Mouse (Mus musculus): ENCODE measurements around the gene Tmem266.

Gene Tmem266

DNA sequence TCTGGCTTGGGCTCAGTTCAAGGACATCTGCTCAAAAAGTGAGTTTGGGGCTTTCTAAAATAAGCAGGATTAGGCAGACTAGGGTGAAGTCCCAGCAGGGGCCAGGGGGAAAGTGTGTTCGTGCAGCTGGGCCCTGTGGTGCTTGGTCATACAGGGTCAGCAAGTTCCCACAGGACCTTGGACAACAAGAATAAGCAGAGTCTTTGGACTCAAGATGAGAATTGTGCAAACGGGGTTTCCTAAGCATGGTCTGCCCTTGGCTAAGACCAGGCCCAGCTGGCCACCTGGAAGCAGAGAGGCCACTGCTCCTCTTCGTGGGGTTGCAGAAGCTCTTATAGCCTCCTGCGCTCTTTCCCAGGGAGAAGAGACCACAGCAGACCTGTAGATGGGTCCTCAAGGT is 77.5 kb downstream of the Tmem266 start:
- DNase-seq (ENCODE audit: low read depth) = no peak

DNA sequence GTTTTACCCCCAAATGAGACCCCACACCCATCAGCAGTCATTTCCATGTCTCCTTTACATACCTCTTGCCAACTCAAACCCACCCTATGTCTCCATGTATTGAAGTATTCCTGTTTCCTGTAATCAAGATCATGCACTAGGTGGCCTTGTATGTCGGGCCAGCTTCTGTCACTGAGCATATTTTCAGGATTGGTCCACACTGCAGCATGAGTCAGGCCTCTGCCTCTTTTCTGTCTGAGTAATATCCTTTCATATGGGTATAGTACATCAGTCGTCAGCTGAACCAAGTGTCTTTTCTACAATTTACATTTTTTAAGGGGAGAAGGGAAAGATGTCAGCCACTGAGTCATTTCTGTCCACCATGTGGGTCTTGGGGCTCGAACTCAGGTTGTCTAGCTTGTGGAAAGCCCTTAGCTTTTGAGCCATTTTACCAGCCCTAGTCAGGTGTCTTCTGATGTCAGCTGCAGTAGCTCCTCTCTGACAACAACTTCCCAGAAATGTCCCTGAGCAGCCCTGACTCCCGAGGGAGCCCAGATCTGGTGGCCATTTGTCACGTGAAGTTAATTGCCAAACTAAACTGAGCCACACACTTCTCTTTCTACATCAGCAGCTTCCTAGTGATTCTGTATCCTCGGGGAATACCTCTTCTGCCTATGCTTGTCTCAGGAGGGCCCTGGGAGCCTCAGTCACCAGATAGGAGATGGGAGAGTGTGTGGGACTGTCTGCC is 78.4 kb downstream of the Tmem266 start:
- no peak for DNase-seq (ENCODE audit: low read depth)

DNA sequence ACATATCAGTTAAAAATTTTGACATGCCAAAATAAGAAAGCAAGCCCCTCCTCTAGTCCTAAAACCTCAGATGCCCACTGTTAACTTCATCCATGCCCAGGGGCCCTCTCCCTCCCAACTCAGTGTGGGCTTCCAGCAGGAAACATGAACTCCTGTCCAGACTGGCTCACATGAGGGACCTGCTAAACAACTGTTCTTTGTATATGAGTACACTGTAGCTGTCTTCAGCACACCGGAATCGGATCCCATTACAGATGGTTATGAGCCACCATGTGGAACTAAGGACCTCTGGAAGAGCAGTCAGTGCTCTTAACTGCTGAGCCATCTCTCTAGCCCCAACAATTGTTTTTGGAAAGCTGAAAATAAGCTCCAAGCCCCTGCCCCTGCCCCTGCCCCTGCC is 80.1 kb downstream of the Tmem266 start:
- no peak for DNase-seq (ENCODE audit: low read depth)

DNA sequence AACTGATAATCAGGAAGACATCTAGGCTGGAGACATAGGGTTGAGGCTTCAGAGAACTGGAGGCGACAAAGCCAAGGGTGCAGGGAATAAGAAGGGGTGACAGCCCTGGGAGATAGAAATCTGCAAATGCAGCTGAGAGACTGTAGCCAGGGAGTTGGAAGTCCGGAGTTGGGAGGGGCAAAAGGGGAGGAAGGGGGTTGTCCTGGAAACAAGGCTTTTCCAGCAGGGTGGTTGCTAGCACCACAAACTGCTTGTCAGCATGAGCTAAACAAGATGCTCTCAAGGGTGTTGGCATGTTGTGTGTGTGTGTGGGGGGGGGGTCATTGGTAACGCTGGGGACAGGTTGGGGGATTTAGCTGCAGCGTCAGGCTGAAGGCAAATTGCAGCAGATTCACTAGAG is 82.1 kb downstream of the Tmem266 start:
- DNase-seq (ENCODE audit: low read depth) = no peak

DNA sequence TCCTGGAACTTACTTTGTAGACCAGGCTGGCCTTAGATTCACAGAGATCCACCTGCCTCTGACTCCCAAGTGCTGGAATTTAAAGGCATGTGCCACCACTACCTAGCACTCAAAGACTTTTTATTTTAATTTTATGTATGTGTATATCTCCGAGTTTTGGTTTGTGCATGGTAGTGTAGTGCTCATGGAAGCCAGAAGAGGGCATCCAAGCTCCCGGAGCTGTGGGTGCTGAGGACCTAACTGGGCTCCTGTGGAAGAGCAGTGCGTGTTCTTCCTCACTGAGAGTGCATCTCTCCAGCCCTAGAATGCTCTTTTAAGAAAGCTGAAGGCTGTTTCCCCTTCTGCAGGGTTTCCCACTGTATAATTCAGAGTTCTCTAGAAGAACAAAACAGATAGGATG is 83.1 kb downstream of the Tmem266 start:
- DNase-seq (ENCODE audit: low read depth) = no peak

DNA sequence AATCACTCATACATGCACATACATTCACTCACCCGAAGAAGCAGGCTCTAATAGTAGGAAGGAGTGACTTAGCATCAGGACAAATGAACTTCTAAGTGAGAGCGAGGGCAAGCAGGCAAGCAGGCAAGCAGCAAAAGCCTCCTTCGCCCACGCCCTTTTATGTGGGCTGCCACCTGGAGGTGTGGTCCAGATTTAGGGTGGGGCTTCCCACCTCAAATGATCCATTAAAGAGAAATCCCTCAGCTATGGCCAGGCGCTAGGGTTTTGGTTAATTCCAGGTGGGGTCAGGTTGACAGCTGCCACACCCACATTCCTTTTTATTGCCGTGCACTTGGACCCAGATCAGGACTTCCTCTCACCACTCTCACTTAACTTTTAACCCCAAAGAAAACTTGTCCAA is 83.7 kb downstream of the Tmem266 start:
- DNase-seq (ENCODE audit: low read depth) = no peak

DNA sequence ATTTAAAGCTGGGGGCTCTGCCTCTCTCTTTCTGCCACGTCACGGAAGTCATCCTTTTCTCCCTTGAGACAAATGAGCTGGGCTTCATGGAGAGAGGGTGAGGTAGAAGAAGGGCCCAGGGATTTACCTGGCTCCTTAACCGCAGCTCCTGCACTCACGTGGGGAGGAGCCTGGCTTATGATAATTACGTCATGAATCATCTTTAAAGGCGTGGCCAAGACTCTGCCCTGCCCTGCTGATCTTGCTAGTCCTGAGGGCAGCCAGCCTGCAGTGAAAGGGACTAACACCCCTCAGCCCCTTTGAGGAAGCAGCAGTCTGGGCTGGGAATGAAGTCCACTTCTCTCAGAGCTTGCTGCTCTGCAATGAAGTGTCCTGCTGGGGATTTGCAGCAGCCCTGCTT is 84.4 kb downstream of the Tmem266 start:
- no peak for DNase-seq (ENCODE audit: low read depth)

DNA sequence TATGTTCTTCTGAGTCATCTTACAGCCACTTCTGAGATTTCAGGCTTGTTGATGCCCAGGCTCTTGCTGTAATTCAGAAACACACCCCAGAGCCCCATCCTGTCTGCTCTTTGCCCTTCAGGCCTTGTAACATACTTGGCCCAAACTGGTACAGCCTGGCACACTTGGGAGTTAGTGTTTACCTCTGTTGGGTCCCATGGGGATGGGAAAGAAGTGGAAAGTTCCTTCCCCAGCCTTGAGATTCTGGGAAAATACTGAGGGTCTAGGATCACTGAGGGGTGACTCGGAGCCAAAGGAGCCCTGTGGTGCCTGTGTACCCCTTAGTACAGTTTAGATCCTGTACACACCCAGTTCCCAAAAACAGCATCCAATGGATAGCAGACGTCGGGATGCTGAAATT is 95.1 kb downstream of the Tmem266 start:
- DNase-seq (ENCODE audit: low read depth) = no peak

DNA sequence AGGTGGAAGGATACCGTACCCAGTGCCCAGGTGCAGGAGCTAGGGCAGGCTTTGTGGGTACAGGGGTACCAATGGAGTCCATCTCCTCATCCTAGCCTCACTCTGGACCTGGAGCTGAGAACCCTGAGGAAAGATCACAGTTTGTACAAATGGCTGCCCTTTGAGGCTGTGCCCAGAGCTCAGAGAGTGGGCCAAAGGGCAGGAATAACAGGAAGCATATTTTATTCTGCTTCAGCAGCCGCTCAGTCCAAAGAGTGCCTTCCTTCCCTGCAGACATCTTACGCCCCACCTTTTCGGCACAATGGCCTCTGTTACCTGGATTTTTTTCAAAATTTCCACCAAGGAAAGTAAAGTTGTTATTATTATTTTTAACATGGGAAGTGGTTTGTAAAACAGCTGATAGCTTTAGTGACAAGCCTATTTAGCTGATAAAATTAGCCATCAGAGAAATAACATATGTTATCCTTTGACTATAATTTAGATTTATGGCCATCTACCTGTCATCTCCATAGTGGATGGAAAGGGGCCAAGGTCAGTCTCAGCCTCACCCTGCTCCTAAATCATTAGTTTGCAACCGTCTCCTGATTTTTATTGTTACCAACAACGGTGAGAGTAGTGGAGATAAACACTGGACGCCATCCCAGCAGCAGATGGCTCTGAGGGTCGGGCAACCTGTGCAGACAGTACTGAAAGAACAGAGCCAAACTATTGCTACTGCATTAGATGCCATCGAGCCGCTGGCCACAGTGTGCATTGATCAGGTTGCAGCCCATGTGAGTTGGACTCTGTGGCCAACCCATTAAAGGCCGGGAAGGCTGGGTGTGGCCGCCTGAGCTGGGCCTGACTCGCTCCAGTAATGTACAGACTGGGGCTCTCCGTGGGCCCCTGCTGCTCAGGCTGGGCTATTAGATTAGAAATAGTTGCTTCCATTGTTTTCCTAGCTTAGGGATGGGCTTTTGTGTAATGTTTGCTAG is 97.0 kb downstream of the Tmem266 start:
- no peak for DNase-seq (ENCODE audit: low read depth)

DNA sequence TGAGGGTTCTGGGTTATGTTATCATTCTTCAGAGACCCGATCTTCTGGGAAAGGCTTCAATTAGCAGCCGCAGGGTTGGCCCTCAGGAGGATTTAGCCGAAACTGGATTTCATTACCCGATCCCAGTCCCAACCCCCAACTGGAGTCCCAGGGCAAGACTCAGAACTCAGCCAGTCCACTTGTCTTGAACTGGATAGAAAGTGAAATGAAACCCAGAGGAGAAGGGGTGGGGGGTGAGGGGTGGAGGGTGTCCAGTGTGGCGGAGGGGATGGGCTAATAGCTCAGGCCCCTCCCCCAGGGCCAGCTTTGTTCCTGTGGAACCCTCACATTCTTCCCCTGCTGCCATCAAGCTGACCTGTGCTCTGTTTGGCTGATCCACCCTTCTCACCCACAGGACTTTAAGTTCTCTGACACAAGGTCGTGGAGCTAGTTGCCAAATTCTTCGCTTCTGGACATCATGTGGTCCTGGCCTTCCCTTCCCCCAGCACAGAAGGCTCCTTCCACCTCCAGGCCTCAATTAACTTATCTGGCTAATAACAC is 98.6 kb downstream of the Tmem266 start:
- DNase-seq (ENCODE audit: low read depth) = no peak

DNA sequence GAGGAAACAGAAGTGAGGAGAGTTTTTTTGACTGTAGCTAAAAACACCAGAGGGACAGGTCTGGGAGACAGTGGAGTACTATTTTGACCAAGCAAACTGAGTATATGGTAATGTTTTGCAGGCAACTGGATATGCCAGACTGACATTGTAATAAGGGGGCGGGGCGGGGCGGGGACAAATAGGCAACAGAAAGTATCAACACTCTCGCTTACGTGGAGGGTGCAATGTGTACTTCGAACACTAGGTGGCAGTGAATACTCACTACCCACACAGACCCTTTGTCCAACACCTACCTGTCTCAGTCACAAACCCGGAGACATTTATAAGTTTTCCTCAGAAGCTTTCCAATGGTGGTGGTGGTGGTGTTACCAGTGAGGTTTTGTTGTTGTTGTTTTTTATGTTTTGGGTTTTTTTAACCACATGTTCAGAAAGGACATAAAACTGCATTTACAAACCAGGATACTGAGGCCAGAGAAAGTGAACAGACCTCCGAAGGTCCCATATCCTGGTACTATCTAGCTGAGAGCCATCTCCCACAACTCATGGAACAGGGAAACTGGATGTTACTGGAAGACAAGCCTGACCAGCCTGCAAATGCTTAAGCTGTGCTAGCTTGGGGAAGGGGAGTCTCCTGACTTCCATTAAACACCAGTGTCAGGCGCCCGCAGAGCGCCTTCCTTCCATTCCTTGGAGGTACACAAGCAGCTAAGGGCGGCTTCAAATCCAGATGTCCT is 102.7 kb downstream of the Tmem266 start:
- DNase-seq (ENCODE audit: low read depth) = peak; percentile 72

DNA sequence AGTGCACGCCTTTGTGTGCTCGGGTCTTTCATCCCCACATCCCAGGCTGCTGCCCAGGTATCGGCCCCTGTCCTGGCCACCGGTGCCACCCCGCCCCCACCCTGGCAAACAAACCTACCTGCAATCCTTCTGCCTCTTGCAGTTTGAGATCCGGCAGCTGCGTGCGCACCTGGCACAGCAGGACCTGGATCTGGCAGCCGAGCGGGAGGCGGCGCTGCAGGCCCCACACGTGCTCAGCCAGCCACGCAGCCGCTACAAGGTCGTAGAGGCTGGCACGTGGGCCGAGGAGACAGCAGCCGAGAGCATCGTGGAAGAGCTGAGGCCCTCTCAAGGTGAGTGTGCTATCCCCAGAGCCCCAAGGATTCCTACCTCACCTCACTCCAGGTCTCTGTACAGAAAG is 103.4 kb downstream of the Tmem266 start:
- no peak for DNase-seq (ENCODE audit: low read depth)

DNA sequence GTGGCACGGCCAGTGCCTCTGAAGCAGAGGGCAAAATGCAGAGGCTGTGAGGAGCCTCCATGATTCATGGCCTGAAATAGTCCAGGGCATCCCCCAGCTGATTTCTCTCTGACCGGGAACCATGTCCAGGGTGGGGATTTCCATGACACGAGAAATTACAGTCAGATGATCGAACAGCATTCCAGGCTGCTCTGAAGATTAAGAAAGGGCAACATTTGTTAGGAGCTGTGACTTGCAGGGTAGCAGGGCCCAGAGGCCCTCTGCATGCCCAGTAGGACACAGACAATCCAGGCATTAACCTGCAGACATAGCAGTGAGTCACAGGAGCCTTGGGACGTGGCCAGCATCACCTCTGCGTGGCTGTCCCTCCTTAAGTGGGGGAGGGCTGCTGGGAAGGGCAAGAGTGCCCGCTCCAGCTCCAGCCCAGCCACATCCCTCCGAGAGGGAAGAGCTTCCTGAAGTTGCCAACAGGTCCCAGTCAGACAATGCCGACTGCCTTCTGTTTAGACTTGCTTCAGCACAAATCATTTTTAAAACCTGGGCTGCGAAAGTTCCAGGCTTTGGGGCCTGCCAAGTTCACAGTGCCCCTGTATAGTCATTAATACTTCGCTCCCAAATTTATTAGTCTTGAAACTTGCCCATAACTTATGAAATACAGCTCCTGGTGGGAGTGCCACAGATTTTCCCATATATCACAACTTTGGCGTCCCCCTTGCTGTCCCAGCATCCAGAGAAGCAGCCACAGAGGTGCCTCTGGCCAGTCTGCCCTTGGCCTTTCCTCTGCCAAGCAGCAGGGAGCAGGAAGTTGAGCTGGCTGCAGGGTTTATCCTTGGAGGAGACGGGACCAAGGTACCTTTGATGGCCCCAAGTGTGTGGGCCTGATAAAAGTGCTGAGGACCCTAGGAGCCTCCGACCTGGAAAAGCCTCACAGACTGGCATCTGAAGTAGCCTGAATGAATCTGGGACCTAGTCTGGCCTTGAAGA is 105.9 kb downstream of the Tmem266 start:
- DNase-seq (ENCODE audit: low read depth) = no peak

DNA sequence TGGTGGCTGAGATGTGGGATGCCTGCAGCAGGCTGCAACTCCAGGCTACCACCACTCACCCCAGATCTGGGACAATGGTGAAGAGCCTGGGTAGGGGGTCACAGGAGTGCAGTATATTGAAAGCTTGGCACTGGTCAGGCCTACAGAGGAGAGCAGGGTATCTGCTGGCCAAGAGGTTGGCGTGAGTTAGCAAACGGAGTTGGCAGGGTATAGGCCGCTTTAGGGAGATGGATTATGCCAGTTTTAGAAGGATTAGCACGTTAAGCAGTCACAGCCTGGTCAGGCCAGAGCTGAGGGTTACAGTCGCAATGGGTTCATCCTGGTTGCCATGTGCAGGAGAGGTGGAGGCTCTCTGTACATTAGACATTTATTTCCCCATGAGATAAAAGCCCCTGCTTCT is 107.2 kb downstream of the Tmem266 start:
- no peak for DNase-seq (ENCODE audit: low read depth)

DNA sequence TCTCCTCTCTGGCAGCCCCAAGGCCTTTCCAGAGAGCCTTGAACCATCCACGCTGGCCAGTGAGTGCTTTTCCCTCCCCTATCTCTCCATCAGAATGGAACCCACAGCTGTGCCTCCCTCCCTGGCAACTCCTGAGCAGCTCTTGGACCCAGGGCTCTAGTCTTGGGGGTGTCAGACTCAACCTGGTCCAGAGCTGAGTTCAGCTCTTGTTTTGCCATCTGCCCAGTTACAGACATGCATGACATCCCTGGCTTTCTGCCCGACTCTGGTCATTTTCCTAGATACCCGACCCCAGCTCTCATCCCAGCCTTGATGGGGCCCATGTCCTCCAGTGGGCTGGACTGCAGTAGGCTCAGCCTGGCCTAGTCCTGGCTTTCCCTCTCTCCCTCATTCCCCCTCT is 111.7 kb downstream of the Tmem266 start:
- DNase-seq (ENCODE audit: low read depth) = no peak

DNA sequence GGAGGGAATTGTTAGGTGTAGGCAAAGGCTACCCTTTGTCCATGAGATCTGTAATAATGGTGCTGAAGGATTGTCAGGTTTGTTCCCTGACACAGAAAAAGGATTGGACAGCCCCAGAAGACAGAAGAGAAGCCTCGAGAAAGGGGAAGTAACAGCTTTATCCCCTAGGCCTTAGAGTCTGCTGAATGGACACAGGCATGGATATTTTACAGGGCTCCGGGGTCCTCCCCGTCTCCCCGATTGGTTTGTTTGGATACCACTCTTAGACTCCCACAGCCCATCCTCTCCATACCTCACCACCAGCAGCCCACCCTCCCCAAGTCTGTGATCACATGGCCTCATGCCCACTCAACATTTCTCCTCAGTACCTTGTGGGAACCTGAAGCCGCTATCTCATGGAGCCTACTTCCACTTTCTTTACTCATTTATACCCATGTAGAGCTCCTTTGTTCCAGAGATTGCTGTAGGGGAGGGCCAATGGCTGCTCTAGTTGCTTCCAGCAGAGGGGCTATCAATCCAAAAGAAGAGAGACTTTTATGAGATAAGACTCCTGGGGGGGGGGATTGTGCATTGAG is 112.6 kb downstream of the Tmem266 start:
- DNase-seq (ENCODE audit: low read depth) = no peak

DNA sequence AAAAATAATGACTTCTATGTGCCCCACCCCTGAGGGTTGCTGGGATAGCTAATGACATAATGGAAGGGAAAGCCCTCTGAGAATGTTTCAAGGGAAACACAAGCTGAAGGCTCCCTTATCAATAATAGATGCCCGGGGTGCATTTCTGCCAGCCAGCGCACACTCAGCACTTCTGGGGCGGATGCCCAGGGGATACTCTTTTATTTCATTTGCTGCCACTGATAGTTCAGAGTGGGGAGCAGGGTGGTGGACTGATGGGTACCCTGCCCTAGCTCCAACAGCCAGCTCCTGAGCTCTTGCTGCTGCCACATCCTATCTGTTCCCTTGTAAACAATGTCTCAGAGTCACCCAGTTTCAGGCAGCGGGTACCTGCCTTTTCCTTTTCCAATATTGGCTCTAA is 120.8 kb downstream of the Tmem266 start:
- no peak for DNase-seq (ENCODE audit: low read depth)

DNA sequence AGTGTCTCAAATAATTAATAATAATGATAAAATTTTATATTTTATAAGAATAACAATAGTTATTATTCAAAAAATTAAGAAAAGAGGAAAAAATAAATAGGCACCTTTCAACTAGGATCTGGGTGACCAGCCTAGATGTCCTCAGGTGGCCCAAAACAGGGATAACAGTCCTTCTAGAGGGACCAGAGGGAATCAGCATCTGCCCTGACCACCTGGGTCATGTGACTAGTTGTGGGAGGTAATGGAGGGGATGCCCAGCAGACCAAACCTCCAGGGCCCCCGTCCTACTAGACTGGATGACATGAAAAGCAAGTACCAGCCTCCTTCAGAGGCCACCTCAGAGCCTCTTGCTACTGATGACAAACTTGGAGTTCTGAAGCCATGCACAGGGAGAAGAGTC is 122.4 kb downstream of the Tmem266 start:
- no peak for DNase-seq (ENCODE audit: low read depth)

DNA sequence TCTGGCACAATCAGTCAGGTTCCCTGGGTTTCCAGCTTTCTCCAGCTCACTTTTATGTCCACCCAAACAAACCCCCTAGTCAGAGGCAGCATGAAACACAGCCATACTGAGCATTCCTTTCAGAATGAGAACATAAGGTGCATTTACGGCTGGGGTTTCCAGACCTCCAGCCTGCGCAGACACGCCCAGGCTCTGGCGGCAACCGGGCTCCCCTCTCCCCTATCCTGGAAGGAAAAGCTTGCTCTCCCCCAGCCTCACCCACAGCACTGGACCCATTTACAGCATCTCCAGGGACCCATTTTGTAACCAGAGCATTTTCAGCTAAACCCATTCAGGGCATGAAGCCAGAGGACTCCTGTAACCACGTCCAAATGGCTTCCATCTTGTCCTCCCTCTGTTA is 123.3 kb downstream of the Tmem266 start:
- no peak for DNase-seq (ENCODE audit: low read depth)

DNA sequence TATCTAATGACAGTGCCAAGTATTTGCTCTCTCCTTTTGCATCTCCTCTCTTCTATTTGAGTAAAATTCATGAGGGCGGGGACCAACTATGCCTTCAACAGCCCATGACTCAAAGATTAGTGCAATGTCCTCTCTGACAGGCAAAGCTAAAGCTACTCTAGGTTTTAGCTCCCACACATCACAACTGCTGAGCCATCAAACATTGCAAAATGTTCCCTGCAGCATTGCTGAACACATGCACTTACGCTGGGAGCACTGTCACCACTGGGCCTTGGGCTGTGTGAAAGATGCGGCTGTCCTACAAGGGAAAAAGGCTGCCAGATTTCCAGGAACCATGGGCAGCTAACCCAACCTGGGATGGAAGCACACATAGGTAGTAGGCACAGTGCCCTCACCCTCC is 124.7 kb downstream of the Tmem266 start:
- no peak for DNase-seq (ENCODE audit: low read depth)

DNA sequence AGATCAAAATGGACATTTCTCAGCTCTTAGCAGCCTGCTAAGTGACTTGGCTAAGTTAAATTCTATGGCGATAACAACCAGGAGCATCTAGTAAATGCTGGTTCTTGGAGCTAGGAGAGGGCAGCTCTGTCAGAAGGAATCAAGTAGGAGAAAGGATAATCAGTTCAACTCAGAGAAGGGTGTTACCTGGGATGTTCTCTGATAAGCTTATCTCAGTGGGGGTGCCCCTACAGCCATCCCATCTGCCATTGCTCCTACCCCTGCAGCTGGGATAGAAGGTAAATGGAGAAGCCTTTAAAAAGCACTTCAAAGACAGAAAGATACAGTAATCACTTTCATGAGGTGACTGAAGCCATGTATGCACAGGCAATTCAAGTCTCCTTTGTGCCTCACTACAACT is 126.2 kb downstream of the Tmem266 start:
- DNase-seq (ENCODE audit: low read depth) = no peak

Measured in c-Kit-positive CD71-positive TER-119-negative erythroid progenitor cells, embryonic 14.5 days (primary cell).